Mouse (Mus musculus) spleen, adult 2 months (tissue): ENCODE measurements around the gene Gm5737. TPM values are rescaled to one million over a fixed set of nuclear protein-coding genes. Genes with fewer than 3 reads are reported as not detected.

Source experiments
- DNase-seq, 2 experiments: peaks; one replicate each; pipeline versions ENCODE4 v3.0.0 to v3.0.0-alpha.2; 2012 to 2021; ENCODE audit warnings: low spot score in 2 of 2, low read depth in 1 of 2
- H3K27ac ChIP-seq: fragments of 200-500 bp; 2 replicates; pipeline ENCODE4 v1.5.1; 2012; ENCODE audit warnings: low read length, inconsistent platforms; ENCODE audit not compliant: insufficient read depth
- H3K27me3 ChIP-seq: fragments of 200-500 bp; 2 replicates; pipeline ENCODE4 v1.6.1; 2012; ENCODE audit warnings: mild to moderate bottlenecking, moderate library complexity, low read length, inconsistent platforms; ENCODE audit not compliant: control insufficient read depth, insufficient read depth
- H3K36me3 ChIP-seq: fragments of 200-500 bp; 2 replicates; pipeline ENCODE4 v1.6.1; 2012; ENCODE audit warnings: mild to moderate bottlenecking, low read length, inconsistent platforms; ENCODE audit not compliant: control insufficient read depth, insufficient read depth
- H3K4me1 ChIP-seq: fragments of 200-500 bp; 2 replicates; pipeline ENCODE4 v1.6.1; 2011; ENCODE audit warnings: inconsistent platforms; ENCODE audit not compliant: control insufficient read depth, insufficient read depth, insufficient read length
- H3K4me3 ChIP-seq: fragments of 200-500 bp; 2 replicates; pipeline ENCODE4 v1.5.1; 2011; ENCODE audit warnings: mild to moderate bottlenecking, inconsistent platforms; ENCODE audit not compliant: insufficient read depth, insufficient read length; ENCODE audit errors: extremely low read depth
- CTCF ChIP-seq: fragments of 200-500 bp; IDR thresholded peaks from 2 replicates; pipeline ENCODE4 v1.5.1; 2011; ENCODE audit warnings: mild to moderate bottlenecking, inconsistent platforms; ENCODE audit not compliant: insufficient read depth, insufficient read length, insufficient replicate concordance; ENCODE audit errors: extremely low read depth
- POLR2A ChIP-seq: fragments of 200-500 bp; IDR thresholded peaks from 2 replicates; pipeline ENCODE4 v1.6.1; 2011; ENCODE audit warnings: low read depth, low read length, inconsistent platforms
- WGBS: fragments of 180-500 bp; shearing (Covaris S2); methylation state at CpG from one replicate; pipeline ENCODE4 v1.1.7; 2018; 5-methylcytosine and 5-hydroxymethylcytosine counted together
- polyA plus RNA-seq: library from polyadenylated mRNA; depleted of rRNA; stranded (reverse); fragments of >200 nt; gene quantifications from 2 replicates; pipeline ENCODE4 v1.2.3, GENCODE M21; 2012

The Gm5737 gene
- polyA plus RNA-seq, 1 experiment, result not detected

DNA sequence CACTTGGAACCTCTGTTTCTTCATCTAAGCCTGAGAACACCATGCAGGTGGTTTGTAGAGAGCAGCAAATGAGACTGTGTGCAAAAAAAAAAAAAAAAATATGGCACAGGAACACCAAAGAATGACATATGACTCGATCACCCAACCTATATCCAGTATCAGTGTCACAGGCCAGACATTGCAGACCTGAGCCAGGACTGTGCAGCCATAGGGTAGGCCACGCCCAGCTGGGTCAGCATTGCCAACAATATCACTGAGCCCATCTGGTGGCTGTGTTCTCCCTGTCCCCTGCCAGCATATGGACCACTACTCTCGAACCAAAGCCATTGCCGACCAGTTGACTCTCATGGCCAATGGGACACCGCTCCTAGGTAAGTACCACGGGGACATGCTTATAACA is 5.4 kb downstream of the Gm5737 start:
- H3K27me3 ChIP-seq, result no peaks in the 10 kb centered on the region
- H3K27ac ChIP-seq, result no peak overlapping the region
- no peak overlapping the region for H3K4me3 ChIP-seq
- H3K4me1 ChIP-seq, result no peaks in the 10 kb centered on the region
- no peak for TF ChIP-seq POLR2A
- no peak for TF ChIP-seq CTCF
- no peak for DNase-seq
- 83% methylated on average over 6 of the region's 6 CpGs for WGBS
- H3K36me3 ChIP-seq, result no peaks in the 10 kb centered on the region

- H3K36me3 ChIP-seq, result no peaks in the 10 kb centered on the region
- no peaks in the 10 kb centered on the region for H3K27me3 ChIP-seq
- no peak overlapping the region for H3K27ac ChIP-seq
- 86% methylated on average over 4 of the region's 4 CpGs for WGBS
- DNase-seq, result no peak
- no peak overlapping the region for H3K4me3 ChIP-seq
- H3K4me1 ChIP-seq, result no peaks in the 10 kb centered on the region
- TF ChIP-seq CTCF, result no peak
- TF ChIP-seq POLR2A, result no peak
Observed at GRCm38 (mm10) chr7:120819386-120819785, 7.2 kb downstream of the Gm5737 start.

GRCm38 (mm10) chr7:120823248-120823647 is 11.1 kb downstream of the Gm5737 start:
- no peaks in the 10 kb centered on the region for H3K27me3 ChIP-seq
- TF ChIP-seq CTCF (peak; percentile 86; the same call in 1 of the 2 replicates), POLR2A (no peak)
- H3K4me3 ChIP-seq, result no peak overlapping the region
- H3K4me1 ChIP-seq, result no peaks in the 10 kb centered on the region
- no peaks in the 10 kb centered on the region for H3K36me3 ChIP-seq
- DNase-seq, result peak in 1 of 2 experiments; percentile 54
- 26% methylated on average over 5 of the region's 5 CpGs for WGBS
- no peak overlapping the region for H3K27ac ChIP-seq

- WGBS, result 60% methylated on average over 2 of the region's 2 CpGs
- DNase-seq, result no peak
- no peak for TF ChIP-seq POLR2A
- no peak for TF ChIP-seq CTCF
- Histone ChIP-seq H3K36me3 (no peaks in the 10 kb centered on the region), H3K27ac (no peak overlapping the region), H3K27me3 (no peaks in the 10 kb centered on the region), H3K4me1 (no peaks in the 10 kb centered on the region), H3K4me3 (no peak overlapping the region)
Observed at GRCm38 (mm10) chr7:120825097-120825496, 12.9 kb downstream of the Gm5737 start.

DNA sequence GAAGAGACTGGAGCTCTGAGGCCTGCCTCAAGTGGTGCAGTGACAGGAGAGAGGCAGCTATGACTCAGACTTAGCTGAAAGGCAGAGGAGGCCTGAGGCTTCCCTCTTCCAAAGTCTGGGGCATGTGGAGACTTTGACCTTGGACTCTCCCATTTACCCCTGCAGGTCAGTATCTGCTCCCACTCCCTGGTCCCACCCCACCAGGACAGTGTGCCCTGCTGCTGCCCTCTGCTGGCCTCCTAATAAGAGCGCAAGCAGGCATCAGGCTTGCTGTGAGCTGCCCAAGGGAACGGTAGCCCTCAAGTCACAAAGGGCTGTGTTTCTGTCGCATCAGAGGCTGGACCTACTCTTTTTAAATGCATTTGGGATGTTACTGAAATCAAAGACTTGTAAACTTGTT is 14.2 kb downstream of the Gm5737 start:
- peak in 1 of 2 experiments; percentile 28 for DNase-seq
- peak; percentile 62; the same call in 1 of the 2 replicates for TF ChIP-seq CTCF
- no peak for TF ChIP-seq POLR2A

DNA sequence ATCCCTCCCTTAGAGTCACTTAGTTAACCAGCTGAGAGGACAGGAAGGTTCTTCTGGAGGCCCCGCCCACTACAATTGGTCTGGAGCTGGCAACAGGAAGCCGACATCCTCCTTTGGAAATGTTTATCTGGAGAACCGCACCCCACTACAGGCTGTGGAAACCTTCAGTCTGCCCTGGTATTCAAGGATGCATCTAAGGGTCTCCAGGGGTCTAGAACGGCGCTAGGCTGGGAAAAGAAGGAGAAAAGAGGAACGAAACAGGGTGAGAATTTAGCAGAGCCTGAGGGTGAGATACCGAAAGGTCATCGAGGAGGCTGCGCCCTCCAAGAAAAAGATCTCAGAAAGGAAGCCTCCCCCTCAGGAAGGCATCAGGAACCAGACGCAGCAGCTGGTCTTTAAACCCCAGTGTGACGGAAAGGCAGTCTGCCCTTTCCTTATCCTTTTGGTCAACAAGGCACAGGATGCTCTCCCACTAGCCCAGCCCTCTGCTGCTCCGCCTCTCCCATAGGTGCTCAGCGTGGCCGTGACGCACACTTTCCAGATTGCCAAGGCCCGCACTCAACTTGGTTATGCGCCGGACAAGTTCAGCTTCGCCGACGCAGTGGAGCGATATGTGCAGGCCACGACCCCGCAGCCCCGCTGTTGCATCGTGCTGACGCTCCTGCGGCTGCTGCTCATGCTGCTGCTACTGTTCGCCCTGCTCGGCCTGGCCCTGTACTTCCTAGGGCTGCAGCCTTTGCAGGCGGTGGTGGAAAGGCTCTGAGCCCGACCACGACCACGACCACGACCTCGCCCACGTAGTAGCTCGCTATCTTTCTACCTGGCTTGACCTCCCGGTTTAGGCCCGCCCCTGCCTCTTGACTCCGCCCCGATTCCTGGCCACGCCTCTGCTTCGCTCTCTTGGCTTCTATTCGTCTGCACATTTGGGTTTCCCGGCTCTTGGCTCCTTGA is 18.5 kb downstream of the Gm5737 start:
- DNase-seq, result peak in 1 of 2 experiments; percentile 68
- Histone ChIP-seq H3K27ac (peak overlapping the region; percentile 30), H3K4me3 (peak overlapping the region; percentile 71), H3K36me3 (no peaks in the 10 kb centered on the region), H3K4me1 (peaks cover 3% of the 10 kb centered on the region; the same call in 1 of the 2 replicates), H3K27me3 (no peaks in the 10 kb centered on the region)
- WGBS, result under 1% methylated on average over 46 of the region's 46 CpGs
- TF ChIP-seq POLR2A (no peak), CTCF (no peak)

More for the DNA sequence above, 14.2 kb downstream of the Gm5737 start:
- Histone ChIP-seq H3K36me3 (no peaks in the 10 kb centered on the region), H3K27me3 (no peaks in the 10 kb centered on the region), H3K27ac (no peak overlapping the region), H3K4me3 (no peak overlapping the region), H3K4me1 (peaks cover 3% of the 10 kb centered on the region; the same call in 1 of the 2 replicates)
- WGBS, result 22% methylated on average over 3 of the region's 3 CpGs

GRCm38 (mm10) chr7:120834426-120834825 is 22.3 kb downstream of the Gm5737 start:
- peaks cover 3% of the 10 kb centered on the region; the same call in 1 of the 2 replicates for H3K4me1 ChIP-seq
- 10% methylated on average over 6 of the region's 6 CpGs for WGBS
- no peaks in the 10 kb centered on the region for H3K36me3 ChIP-seq
- DNase-seq, result peak in 1 of 2 experiments; percentile 60
- no peak for TF ChIP-seq CTCF
- no peak for TF ChIP-seq POLR2A
- no peak overlapping the region; the same call in 1 of the 2 replicates for H3K27ac ChIP-seq
- H3K4me3 ChIP-seq, result peak overlapping the region; percentile 54; the same call in 1 of the 2 replicates
- no peaks in the 10 kb centered on the region for H3K27me3 ChIP-seq
